1 mouse cellular context compared by ENCODE assay signal in genomic region chr1:55082106-55082505, GRCm38 (mm10).
TF ChIP-seq lines count a peak whose summit lies in the region.

No protein-coding gene starts in this region.

TF ChIP-seq in MEL, 35 proteins besides CTCF, POLR2A, EP300 and RAD21:
- TF ChIP-seq HCFC1 (IDR thresholded peaks at IDR 0.05; ENCODE audit: low read depth, low read length) (0 out of 2 replicates have a peak, but pooled peaks have one; percentile 17), TCF12 (IDR thresholded peaks at IDR 0.05; ENCODE audit: low read depth, low read length) (no peak), ZC3H11A (IDR thresholded peaks at IDR 0.05; ENCODE audit: low read depth, low read length) (0 out of 2 replicates have a peak, but pooled peaks have one; percentile 21), NRF1 (IDR thresholded peaks at IDR 0.05; ENCODE audit: insufficient read depth, low read depth, low read length, poor library complexity, severe bottlenecking) (no peak), TBP (IDR thresholded peaks at IDR 0.05; ENCODE audit: low read depth, low read length) (0 out of 2 replicates have a peak, but pooled peaks have one; percentile 8), MYC (IDR thresholded peaks at IDR 0.05; ENCODE audit: low read depth, low read length) (peak; percentile 67), SMC3 (IDR thresholded peaks at IDR 0.05; ENCODE audit: low read depth, low read length) (peak; percentile 50)
